Mouse (Mus musculus) left cerebral cortex, postnatal 14 days (tissue): ENCODE data around the gene Sult1d1. TPM values are rescaled to one million over a fixed set of nuclear protein-coding genes. Genes with fewer than 3 reads are reported as not detected.
"Not testable (repeated sequence)": the region's sequence is repeated elsewhere in the genome, so short reads cannot be mapped to it uniquely, and the experiment has no call there.

ENCODE experiments used
- DNase-seq, 2 experiments: peaks; one replicate each; pipeline ENCODE4 v3.0.0; 2021 to 2022; ENCODE audit warnings: low spot score in 2 of 2, mixed read lengths in 1 of 2
- intact Hi-C: fragments of 180-260 bp; cut with DNase I; formaldehyde crosslinking; loops from one replicate; pipeline ENCODE4 v1.15.1; 2025
- long read RNA-seq, 2 experiments: library from polyadenylated mRNA; stranded (forward); transcript quantifications; one replicate each; pipeline ENCODE4 v2.0.0; 2021
- total RNA-seq, 2 experiments: library from RNA; stranded (reverse); gene quantifications; 2 replicates each; pipeline ENCODE4 v1.2.3; 2021

Gene Sult1d1
- total RNA-seq = not detected
- long read RNA-seq, experiment 1 = 0 reads
- long read RNA-seq, experiment 2 = 0 reads

DNA sequence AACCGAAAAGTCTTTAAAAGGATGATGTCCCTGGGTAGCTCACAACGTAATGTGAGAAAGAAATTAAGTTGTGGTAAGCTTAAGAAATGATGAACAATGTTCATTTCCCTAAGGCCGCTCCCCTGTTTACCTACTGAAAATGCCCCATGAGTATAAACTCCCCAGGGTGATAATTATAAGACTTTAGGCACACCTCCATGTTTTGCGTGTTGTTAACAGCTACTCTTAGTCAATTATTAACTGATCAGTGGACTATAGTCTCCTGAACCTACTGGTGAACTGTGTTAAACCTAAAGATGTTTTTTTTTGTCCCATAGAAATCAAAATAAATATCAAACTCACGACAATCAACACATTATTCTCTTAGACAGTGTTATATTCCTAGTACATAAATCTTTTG is at the start of gene Sult1d1:
TSS of gene Sult1d1 (minus strand) at position 183 of the 400 bp plus-strand sequence.
- no peak for DNase-seq
- intact Hi-C loops = no loop called here

DNA sequence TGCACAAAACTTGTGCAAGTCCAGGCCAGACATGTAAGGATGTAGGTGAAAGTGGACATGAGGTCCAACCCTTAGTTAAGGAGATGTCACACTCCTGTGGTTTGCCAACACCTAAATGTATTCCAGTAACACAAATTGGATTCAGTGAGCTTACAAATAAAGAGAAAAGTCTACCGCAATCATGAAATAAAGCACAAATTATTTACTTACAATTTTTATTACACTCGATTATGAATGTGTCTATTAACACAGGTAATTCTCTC is 46.2 kb upstream of the Sult1d1 start:
- intact Hi-C loops = no loop called here
- DNase-seq = no peak

DNA sequence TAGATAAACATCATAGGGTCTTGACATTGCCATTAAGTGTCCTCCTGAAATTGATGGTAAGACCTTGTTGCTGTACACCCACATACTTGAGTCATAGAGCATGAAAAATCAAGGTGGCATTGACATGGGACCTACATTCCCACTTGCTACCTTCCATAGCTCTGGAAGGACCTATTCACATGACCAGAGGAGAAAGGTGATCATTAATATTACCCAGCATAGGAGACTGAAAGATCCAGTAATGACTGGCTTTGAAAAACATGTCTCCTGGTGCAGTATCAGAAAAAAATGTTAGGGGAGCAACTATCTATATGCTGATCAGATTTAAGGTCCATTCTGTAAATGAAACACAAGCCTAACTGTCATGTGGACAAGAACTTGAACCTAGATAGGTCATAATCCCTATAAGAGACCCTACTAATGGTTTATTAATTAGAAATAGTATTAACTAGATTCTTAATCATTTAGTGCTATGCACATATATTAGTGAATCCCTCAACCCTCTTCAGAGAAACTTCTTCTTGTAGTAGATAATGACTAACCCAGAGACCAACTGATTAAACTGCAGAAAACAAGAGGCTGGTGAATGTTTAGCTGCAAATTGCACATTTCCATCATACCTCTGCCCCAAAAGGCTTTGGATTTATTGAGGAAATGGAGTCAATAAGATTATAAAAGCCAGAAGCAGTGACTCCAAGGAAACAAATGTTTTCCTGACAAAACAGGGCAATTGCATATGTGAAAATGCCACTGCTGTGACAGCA is 45.7 kb upstream of the Sult1d1 start:
- DNase-seq = no peak
- intact Hi-C loops = no loop called here

DNA sequence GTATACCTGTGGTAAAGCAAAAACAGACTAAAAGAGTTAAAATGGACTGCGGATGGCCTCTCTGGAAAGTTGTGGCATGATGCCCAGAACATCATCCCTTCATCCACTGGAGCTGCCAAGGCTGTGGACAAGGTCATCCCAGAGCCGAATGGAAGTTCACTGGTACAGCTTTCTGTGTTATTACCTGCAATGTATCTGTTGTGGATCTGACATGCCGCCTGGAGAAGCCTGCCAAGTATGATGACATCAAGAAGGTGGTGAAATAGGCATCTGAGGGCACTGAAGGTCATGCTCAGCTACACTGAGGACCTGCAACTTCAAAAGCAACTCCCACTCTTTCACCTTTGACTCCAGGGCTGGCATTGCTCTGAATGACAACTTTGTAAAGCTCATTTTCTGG is 32.2 kb upstream of the Sult1d1 start:
- no peak for DNase-seq
- intact Hi-C loops = no loop called here

DNA sequence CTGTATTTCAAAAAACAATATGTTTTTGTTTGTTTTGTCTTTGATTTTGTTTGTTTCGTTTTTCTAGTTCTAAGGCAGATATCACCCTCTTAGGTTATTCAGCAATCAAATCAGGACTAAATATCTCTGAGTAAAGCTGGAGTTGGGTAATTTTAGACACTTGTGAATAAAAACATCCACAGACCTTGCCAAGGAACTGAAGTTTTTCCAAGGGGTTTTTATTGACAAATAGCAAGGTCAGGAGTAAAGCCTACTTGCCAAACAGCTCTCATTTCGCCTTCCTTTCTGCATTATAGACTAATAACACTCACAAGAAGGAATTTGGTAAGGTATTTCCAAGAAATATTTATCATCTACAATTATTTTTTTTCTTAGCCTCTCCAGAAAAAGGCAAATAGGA is 29.1 kb upstream of the Sult1d1 start:
- intact Hi-C loops = no loop called here
- no peak for DNase-seq

DNA sequence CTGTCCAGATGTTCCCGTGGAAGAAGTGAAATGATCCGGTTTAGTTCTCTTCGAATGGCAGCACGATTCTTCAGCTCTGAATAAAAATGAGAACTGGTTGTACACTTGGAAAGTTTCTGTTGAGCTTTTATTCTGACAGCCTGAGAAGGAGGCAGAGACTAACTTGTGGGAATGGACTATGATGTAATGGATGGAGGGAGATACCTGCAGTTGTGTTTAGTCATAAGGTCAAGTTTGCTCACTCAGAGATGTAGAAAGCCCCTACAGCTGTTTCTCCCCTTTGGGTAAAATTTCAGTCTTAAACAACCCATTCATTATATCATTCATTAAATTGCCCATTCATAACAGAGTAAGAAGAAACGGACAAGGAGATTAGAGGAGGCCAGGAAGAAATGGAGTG is 22.7 kb upstream of the Sult1d1 start, which contains the start of gene Sult1e1:
TSS of gene Sult1e1 (minus strand) at position 101 of the 400 bp plus-strand sequence.
- intact Hi-C loops = no loop called here

DNA sequence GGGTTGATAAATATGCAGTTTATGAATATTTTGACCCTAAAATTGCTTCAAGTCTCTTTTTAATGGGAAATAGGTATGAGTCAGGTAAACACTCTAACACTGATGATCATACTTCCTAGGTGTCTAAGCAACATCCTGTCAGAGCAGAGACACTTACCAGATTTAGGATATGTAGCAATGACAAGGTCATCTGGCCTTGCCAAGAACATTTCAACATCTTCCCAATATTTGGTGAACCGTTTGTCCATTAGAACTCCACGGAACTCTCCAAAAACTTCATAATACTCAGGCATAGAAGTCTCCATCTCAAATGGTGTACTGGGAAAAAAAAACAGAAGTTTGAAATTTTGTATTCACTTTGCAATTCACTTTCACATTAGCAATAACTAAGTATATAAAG is 21.1 kb upstream of the Sult1d1 start:
- DNase-seq = no peak
- intact Hi-C loops = no loop called here

More for the DNA sequence above, 22.7 kb upstream of the Sult1d1 start, which contains the start of gene Sult1e1:
- DNase-seq = no peak

DNA sequence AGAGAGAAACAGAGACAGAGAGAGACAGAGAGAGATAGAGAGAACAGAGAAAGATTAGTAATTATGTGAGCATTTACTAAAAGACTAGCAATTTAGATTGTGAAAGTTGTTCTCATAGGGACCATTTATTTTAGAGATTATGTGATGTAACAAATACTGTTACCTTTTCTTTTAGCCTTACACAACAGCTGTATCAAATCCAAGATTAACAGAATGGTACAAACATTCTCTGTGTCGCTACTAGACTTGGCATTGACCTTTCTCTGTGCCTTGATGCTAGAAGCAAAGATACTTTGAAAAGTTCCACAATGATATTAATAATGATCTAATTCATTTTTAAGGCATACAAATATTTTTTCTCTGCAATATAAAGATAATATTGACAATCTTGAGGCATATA is 11.6 kb upstream of the Sult1d1 start:
- no peak for DNase-seq
- intact Hi-C loops = no loop called here

DNA sequence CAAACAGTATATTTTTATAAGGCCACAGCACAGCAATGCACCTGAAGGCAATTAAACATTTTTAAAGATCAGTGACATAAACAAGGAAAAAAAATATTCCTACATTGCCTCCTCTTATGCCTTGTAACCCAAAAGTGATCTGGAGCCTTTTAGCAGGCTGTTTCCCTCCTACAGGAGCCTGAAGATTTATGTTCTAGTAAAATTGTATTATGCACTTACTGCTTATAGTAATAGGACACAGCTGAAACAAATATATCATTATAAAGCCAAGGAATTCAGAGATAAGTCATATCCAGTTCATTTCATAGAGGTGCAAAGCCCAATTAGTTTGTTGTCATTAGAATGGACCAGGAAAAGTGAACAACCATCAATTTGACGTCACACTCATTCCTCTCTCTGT is 5.3 kb upstream of the Sult1d1 start:
- no peak for DNase-seq
- intact Hi-C loops = no loop called here

DNA sequence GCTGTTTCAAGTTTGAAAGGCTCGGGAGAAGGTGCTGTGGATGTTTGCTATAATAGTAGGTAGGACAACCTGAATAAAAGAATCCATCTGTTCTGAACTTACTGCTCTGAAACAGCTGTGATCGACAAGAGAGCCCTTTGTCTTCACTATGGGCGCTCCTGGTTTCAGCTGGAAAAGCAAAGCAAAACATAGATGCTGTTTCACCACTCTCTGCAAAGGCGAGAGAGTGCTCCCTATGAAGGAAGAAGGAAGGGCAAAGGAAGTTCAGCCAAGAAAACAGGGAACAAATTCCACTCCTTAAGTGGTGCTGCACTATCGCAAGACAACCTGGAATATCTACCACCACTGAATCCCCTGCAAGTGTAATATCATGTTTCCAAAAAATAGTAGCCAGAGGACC is 4.7 kb upstream of the Sult1d1 start:
- no peak for DNase-seq
- intact Hi-C loops = no loop called here

DNA sequence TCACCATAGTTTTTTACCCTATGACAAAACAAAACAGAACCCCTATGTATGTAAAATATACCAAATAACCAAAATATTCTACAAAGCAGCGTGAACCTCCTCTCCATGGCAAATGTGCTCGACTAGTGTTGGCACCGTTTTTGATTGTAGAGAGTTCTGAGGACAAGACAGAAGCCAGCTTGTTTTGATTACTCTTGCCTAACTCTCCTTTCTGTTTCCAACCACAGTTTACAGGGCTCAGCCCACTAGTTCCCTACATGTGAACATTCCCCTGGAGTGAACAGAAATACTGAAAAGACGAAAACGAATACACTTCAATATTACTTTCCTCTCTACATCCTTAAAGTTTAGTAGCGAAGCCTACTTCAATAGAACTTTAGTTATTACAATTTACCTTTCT is 4.0 kb upstream of the Sult1d1 start:
- intact Hi-C loops = no loop called here
- DNase-seq = no peak

DNA sequence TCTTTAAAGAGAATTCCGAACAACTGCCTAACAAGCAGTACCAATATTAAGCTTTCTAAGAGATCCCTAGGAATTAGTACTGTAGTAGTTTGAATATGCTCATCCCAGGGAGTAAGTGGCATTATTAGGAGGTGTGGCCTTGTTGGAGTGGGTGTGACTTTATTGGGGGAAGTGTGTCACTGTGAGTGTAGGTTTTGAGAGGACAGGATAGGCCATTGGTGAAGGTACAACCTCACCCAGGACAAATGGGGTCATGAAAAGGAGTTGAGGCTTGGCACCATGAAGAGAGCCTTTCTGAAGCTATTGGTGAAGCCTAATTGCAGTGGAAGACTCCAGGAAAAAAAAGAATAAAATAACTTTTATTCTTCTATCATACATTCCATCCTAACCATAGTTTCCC is 1.5 kb downstream of the Sult1d1 start:
- intact Hi-C loops = no loop called here
- DNase-seq = no peak

DNA sequence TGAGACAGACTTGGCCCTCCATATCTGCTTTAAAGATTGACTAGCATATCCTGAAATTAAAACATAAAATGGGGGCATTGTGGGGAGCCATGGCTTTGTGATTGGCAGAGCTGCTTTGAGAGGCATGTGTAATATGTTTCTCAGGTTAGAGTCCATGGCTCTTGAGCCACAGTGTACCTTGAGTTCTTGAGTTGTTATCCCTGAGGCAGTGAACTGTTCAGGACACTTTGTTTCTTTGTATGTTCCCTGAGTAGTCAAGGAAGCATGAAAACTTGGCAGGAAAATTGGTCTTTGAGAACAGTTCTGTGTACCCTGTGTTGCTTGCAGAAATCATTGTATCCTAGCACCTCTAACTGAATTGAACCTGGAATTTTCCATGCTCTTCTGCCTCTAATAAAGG is 5.9 kb downstream of the Sult1d1 start:
- intact Hi-C loops = no loop called here
- no peak for DNase-seq

DNA sequence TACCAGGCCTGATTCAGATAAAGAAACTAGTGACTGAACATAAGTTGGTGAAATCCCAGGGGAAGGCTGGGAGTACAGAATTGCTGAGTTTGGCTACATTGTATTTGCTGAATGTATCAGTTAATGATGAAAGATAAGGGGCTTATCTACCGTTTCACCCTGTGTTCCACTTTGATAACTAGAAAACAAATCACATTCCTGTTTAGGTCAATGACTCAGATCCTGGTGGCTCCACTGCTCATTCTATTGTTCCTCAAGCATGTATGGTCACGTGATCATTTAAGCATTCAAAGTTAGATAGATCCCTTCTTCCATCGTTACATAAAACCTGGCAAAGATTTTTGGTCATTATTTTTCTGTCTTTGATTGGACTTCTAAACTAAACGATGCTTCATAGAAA is 6.3 kb downstream of the Sult1d1 start:
- DNase-seq = no peak
- intact Hi-C loops = no loop called here

DNA sequence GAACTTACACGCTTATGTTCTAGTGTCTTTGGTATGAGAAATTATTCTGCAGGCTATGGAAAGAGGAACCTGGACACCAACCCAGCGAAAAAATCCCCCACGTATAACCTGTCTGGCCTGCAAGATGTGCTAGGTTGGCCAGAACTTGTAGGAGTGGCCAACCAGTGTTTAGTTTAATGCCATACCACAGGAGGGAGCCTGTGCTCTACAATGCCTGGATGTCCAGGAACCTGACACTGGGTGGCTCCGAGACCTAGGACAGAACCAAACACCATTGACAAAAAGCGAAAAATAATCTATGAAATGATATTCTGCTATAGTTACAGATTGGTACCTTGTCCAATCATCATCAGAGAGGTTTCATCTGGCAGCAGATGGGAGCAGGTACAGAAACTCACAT is 8.7 kb downstream of the Sult1d1 start:
- DNase-seq = no peak
- intact Hi-C loops = no loop called here

DNA sequence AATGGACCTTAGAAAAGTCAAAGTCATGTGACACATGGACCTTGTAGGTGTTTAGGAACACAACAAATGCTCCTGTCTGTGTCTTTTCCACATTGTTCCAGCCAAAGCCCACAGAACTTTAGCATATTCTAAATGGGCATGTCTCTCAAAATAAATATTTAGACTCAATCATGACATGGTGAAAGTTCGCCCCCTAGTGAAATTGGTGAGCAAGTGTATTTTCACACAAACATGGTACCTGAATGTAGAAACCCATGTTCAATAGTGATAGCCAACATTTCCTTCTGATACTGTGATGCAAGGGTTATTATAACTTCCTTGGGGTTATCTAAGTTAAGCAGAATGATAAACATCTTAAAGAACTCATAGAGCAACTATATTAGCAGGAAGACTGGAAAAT is 17.9 kb downstream of the Sult1d1 start:
- intact Hi-C loops = no loop called here
- DNase-seq = no peak

DNA sequence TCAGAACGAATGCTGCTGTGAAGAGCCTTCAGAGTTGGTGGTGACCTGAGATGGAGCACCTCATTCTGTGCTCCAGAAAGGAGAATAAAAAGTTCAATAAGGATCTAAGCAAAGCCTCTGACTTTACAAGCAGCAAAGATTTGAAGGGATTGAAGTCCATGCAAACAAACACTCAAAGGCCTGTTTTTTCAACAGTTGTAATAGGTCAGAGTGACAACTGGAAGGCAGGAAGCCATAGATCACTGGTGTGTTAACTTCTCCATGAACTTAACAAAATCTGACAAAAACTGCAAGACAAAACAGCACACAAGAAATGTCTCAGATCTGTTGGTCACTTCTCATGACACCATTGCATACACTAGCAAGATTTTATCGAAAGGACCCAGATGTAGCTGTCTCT is 30.7 kb downstream of the Sult1d1 start, which contains the start of gene Sult1b1:
TSS of gene Sult1b1 (minus strand) at position 85 of the 400 bp plus-strand sequence.
- intact Hi-C loops = no loop called here
- no peak for DNase-seq

DNA sequence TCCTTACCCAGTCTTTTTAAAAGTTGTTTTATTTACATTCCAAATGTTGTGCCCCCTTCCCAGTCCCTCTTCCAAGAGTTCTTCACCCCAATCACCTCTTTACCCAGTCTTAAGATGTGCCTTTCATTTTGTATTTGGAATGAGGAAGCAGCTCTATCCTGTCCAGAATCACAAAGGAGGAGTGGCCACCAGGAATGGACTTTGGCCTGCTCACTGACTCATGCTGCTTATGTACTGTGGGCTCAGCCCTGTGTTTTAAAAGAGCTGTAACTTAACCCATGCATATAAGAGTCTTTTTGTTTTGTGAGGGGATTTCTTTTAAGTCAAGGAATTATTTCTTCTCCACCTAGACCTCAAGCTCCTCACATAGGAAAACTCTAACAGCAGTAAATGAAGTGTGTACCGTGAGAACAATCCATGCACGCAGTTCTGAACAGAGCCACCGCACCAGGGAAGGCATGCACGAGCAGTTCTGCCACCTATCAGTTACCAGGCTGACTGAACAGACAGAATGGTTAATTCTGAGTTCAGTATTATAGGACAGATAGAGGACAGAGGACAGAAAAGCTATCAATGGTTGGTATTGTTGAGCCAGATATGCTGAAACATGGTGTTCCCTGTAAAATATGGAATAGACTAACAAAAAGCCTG is 32.7 kb downstream of the Sult1d1 start:
- DNase-seq = no peak
- intact Hi-C loops = no loop called here

DNA sequence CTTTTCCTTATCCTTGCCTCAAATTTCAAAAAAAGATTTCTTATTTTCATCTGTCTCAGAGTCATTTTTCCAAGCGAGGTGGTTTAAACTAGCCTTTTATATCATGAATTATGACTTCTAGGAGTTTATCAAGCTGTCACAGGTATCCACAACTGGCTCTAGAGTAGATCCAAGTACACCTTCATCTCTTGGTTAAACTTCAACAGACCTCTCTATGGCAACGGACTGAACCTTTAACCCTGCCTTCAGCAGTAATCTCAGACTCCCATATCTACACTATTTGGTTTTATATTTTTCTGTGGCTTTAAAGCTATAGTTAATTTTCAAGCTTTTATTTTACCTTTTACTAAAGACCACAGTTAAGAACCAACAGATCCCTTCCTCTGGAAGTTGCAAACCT is 36.5 kb downstream of the Sult1d1 start:
- intact Hi-C loops = no loop called here
- no peak for DNase-seq

DNA sequence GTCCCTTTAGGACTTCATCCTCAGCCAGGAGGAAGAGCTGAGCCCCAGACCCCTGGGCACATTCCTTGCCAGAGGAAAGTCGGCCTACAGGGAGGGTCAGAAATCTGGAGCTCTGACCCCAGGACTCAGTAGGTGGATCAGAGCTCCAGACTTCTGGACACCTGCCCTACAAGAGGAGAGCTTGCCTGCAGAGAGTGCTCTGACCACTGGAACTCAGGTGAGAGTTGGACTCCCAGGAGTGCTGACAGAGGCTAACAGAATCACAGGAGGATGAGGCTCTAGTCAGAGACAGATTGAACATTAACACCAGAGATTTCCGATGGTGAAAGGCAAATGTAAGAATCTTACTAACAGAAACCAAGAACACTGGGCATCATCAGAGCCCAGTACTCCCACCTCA is 45.3 kb downstream of the Sult1d1 start:
- intact Hi-C loops, DNase-seq: not testable (repeated sequence)

DNA sequence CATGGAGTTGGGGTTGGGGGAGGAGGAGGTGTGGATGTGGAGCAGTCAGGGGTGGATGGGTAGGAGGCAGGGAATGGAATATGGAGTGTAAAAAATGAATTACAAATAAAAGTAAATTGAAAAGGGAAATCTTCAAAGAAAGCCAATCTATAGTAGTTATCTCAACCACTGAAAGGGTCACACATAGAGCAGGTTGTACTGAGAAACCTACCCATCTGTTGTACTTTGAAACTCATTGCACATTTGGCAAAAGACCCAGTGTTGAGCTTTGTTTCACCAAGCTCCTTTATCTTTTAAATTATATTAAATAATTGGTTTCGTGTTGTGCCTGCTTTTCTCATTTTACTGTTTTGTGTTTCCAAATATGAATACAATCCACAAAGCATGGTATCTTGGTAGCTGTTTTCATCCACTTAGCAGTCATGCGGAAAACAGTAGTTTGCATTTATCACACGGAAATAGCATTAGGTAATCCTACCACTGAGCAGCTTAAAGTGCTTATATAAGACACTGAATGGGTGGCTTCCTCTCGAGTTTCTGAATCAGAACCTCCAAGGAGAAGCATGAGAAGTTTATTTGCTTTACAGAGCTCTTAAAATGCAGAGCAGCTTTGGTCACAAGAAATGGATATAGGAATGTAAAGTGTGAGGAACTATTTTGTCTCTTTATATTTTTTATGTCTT is 62.9 kb downstream of the Sult1d1 start:
- DNase-seq = no peak
- intact Hi-C loops = no loop called here
